Mouse (Mus musculus) embryo, embryonic 11.5 days (tissue): ENCODE data around the gene Trim34b.
"Not testable (repeated sequence)": the region's sequence is repeated elsewhere in the genome, so short reads cannot be mapped to it uniquely, and the experiment has no call there.

ENCODE experiments used
- DNase-seq: peaks from one replicate; pipeline ENCODE4 v3.0.0-alpha.2; 2012; ENCODE audit warnings: low read depth, low spot score

Trim34b gene

DNA sequence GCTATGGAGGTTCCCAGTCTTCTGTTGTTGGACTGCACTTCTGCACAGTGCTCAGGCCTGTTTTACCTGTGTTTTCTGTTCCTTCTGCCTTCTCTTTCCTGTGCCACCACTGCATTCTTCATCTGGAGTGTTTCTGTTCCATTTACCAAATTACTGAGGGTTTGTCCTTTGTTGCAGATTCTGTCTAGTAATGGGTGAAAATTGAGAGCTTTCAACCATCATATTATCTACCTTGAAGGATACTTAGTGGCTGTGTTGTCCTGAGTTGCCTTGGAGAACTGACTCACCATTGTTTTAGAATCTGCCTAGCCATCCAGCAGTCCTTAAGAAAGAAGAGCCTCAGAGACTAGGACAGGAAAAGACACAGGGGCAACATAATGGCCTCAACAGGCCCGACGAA is at the start of gene Trim34b:
TSS of gene Trim34b (plus strand) at position 301 of the 400 bp plus-strand sequence.
- not testable (repeated sequence) for DNase-seq

DNA sequence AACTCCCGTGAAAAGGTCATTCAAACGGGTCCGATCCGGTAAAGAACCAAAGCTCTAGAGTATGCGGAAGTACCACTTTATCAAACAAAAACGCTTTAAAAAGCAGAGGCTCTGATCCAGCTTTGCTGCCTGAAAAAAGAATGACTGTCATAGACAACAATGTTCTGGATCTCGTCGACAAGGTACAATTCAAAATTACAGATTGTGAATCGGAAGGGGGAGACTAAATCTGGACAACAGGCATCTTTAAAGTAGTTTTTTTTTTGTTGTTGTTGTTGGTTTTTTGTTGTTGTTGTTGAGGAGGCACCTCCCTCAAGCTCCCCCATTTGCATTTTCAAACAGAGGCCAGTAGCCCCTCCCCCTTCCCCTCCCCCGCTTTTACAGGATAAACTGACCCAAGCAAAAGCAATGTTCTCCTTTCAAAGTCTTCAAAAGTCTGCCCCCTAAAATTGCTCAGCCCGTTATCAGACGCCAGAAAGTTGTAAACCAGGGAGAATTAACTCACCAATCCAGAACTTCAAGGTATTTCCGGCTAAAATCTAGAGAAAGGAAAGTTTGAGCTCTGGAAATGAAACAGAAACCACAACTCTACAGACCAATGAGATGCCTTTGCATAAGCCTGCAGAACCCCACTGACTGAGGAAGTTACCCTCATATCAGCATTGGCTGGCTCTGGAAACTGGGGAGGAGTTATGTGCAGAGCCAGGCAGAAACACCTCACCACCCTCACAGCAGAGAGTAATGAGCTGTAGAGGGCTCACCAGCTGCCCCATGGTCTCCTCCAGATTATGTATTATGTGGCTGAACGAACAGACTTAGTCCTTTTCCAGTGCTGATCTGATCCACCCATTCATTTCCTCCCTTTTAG is 41.5 kb upstream of the Trim34b start, which contains the start of gene Trim5:
TSS of gene Trim5 (minus strand) at position 519 of the 868 bp plus-strand sequence.
- DNase-seq: not testable (repeated sequence)

DNA sequence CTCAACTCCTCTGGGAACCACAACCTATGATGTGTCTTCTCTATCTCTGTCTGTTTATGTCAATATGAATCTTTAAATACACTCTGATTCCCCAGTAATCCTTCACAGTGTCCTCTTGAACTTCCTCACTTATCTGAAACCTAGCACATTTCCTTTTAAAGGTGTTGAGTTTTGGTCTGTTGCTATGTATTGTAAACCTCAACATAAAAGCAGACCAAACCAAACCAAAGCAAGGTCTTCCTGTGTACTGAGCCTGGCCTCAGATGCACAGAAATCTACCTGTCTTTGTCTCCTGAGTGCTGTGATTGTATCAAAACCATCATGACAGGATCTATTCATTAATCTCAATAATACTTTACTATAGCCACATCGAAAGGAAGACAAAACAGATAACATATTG is 38.6 kb upstream of the Trim34b start:
- no peak for DNase-seq

DNA sequence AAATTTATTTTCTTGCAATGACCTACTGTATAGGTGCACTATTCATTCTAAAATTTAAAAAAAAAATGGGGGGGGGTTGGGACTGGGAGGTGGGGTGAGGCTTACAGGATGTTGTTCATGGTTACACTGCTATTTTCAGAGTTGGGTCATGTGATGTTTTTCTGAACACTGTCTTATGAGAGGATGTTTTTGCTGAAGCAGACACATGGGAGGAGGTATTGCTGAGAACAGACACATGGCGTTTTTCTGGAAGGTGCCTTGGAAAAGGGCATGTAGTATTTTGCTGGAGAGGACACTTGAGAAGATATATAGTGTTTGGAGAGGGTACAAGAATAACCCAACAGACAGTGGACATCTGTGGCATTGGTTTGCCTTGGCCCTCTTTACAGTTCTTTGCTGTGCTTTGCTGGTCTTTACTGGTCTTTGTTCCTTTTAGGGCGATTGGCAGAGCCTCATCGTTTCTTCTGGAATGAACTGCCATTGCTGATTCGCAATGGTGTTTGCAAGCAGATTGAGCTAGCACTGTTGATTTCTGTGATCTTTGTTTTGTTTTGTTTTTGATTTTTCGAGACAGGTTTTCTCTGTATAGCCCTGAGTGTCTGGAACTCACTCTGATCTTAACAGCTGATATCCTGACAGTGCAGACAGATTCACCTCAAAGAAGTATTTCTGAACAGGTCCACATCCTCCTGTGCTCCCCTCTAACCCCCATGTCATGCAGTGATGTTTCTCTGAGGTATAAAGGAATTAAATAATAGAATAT is 37.5 kb upstream of the Trim34b start:
- DNase-seq: no peak

DNA sequence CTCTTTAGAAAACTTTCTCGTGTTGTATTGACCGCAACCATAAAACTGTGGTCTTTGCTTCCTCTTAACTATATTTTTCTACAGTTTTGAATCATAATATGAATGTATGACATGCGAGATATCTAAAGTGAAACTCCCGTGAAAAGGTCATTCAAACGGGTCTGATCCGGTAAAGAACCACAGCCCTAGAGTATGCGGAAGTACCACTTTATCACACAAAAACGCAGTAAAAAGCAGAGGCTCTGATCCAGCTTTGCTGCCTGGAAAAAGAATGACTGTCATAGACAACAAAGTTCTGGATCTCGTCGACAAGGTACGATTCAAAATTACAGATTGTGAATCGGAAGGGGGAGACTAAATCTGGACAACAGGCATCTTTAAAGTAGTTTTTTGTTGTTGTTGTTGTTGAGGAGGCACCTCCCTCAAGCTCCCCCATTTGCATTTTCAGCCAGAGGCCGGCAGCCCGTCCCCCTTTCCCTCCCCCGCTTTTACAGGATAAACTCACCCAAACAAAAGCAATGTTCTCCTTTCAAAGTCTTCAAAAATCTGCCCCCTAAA is 14.4 kb upstream of the Trim34b start:
- DNase-seq: no peak

DNA sequence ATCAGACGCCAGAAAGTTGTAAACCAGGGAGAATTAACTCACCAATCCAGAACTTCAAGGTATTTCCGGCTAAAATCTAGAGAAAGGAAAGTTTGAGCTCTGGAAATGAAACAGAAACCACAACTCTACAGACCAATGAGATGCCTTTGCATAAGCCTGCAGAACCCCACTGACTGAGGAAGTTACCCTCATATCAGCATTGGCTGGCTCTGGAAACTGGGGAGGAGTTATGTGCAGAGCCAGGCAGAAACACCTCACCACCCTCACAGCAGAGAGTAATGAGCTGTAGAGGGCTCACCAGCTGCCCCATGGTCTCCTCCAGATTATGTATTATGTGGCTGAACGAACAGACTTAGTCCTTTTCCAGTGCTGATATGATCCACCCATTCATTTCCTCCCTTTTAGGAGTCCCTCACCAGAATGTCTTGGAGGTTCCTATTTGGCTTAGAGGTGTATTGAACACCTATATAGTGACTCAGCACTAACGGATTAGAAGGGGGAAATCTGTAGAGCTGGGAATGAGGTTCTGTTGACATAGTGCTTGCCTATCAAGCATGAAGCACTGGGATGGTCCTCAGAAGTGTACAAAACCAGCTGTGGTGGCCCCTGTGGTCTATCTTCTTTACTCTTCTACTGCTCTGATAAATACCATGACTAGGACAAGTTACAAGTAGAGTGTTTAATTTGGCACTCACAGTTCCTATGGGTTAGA is 13.7 kb upstream of the Trim34b start, which contains the start of gene Trim12a:
TSS of gene Trim12a (minus strand) at position 98 of the 712 bp plus-strand sequence.
- not testable (repeated sequence) for DNase-seq

DNA sequence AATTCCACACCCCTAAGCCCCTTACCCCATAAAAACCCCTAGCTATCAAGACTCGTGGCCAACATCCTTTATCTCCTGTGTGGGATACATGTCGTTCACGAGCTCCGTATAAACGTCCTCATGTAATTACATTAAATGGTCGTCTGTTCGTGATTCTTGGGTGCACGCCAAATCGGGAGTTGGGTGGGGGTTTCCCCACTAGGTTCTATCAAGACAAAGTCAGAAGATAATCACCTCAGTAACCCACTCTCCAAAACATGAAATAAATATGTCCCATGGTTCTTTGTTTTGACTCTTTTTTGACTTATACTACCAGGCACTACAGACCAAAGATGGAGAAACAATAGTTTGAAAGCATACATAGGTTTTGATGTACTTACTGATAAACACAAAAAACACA is 7.2 kb upstream of the Trim34b start:
- no peak for DNase-seq

DNA sequence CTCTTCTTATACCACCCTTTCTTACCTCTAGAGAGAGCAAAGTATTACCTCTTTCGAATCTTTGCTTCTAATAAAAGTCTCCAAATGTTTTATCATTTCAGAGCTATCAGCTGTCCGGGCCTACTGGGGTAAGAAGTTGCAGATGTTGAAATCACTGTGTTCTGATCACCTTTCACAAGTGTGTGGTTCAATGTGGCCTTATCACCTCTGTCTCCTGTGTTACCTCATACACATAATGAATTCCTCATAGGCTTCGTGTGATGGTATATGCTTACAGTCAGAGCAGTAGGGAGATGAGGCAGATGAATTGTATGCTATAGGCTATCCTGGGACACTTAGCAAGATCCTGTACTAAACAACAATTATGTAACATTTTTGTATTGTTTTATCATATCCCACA is 6.3 kb downstream of the Trim34b start:
- DNase-seq: not testable (repeated sequence)

DNA sequence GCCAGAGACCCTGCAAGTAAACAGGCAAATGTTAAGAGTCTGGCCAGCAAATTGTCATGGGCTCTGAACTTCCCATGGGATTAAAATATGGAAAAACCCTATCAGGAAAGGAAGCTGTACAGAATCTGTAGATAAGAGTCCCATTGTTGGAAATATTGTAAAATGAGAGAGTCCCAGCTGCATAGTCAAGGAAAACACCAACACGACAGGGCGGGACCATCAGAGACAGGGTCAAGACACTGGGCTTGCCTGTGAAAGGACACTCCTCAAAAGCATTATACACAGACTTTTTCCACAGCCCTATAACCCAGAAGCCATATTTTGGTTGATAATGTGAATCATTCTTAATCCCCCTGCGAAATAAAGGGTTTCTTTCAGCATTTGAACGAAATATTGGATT is 11.5 kb downstream of the Trim34b start:
- not testable (repeated sequence) for DNase-seq

DNA sequence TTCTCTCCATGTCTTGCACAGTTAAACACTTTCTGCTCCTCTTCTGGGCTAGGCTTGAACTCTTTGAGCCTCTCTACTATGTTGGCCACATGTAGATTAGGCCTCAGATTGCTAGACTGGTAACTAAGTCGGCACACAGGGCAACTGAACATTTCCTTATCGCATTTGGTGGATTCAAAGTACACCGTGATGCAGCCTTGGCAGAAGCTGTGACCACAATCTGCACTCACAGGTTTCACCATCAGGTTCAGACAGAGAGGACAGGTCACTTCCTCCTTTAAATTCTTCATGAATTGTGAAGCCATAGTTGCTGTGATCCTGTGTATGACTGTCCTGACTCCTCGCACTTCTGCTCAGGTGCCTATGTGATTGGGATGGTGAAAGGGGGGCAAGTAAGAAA is 18.8 kb downstream of the Trim34b start:
- DNase-seq: not testable (repeated sequence)

DNA sequence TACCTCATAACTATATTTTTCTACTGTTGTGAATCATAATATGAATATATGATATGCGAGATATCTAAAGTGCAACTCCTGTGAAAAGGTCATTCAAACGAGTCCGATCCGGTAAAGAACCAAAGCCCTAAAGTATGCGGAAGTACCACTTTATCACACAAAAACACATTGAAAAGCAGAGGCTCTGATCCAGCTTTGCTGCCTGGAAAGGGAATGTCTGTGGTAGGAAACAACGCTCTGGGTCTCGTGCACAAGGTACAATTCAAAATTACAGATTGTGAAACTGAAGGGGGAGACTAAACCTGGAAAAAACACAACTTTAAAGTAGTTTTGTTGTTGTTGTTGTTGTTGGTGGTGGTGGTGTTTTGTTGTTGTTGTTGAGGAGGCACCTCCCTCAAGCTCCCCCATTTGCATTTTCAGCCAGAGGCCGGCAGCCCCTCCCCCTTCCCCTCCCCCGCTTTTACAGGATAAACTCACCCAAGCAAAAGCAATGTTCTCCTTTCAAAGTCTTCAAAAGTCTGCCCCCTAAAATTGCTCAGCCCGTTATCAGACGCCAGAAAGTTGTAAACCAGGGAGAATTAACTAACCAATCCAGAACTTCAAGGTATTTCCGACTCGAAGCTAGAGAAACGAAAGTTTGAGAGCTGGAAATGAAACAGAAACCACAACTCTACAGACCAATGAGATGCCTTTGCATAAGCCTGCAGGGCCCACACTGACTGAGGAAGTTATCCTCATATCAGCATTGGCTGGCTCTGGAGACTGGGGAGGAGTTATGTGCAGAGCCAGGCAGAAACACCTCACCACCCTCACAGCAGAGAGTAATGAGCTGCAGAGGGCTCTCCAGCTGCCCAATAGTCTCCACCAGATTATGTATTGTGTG is 23.7 kb downstream of the Trim34b start, which contains the start of gene Trim12c:
TSS of gene Trim12c (minus strand) at position 646 of the 883 bp plus-strand sequence.
- DNase-seq: peak; percentile 30

DNA sequence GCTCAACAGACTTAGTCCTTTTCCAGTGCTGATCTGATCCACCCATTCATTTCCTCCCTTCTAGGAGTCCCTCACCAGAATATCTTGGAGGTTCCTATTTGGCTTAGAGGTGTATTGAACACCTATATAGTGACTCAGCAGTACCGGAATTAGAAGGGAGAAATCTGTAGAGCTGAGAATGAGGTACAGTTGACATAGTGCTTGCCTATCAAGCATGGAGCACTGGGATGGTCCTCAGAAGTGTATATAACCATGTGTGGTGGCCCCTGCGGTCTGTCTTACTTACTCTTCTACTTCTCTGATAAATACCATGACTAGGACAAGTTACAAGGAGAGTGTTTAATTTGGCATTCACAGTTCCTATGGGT is 24.3 kb downstream of the Trim34b start:
- no peak for DNase-seq

DNA sequence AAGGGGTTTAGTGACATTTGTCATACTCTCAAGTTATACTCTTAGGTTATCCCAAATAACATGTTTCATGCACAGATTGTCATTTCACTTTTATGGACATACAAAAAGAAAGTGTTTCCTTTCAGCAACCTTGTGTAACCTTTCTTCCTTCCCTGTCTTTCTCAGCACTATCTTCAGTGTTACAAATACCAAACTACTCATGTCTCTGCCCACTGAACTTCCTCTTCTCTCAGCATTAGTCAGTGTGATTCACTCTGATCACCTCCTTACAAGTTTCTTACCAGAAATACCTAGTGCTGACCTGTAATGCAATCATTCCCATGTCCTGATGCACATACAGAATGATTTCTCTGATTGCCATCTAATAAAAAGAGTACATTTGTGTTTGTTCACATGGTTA is 37.1 kb downstream of the Trim34b start:
- DNase-seq: no peak

DNA sequence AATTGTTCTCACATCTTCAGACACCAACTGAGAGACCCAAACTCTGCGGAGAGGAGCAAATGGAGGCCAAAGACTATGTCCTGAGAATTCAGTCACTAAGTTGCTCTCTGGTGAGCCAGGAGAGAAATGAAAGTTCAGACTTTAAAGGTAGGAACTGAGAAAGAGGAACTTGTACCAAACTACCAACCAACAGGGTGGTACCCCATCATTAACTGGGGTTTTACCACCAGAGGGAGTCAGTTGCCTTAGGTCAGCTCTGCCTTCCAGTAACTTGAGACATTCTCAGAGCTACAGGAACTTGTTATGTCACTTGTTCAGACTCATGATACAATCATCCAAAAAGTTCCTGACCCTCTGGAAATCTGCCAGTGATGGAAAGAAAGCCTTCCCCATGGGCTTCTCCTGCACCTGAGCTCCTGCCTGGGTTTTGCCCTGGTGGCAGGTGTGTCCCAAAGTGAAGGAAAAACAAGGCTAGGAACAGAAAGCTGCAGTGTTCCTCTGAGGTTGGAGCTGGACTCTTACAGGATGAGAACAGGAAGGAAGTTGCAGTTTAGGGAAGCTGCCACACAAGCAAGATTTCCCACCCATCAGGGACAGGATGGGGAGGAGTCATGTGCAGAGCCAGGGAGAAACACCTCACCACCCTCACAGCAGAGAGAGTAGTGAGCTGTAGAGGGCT is 40.6 kb downstream of the Trim34b start, which contains the start of gene Trim30b:
TSS of gene Trim30b (minus strand) at position 149 of the 679 bp plus-strand sequence.
- no peak for DNase-seq
